ENCODE assay signal across 26 mouse cellular contexts in genomic region chr7:138514171-138514570, GRCm38 (mm10).
"Had no signal": no experiment of that assay in that cellular context is flagged by ENCODE, and none has a peak within 500 bp of the region (broad histone marks: within the 10 kb centered on the region; RNA-seq: fewer than 3 reads in every experiment).

No protein-coding gene starts in this region.

- ATAC-seq: hindbrain, embryonic 16.5 days; inflammation-experienced regulatory T-cells, adult 6 months; intestine, embryonic 15.5 days; intestine, postnatal 0 days; liver, postnatal 0 days had no signal

- H3K9me3 ChIP-seq: heart, embryonic 10.5 days; heart, embryonic 12.5 days; hindbrain, embryonic 10.5 days; hindbrain, embryonic 12.5 days; intestine, embryonic 15.5 days; limb, embryonic 10.5 days; limb, embryonic 12.5 days; liver, embryonic 15.5 days had no signal

- H3K4me1 ChIP-seq: heart, embryonic 10.5 days; heart, embryonic 12.5 days; hindbrain, embryonic 10.5 days; hindbrain, embryonic 12.5 days; intestine, embryonic 15.5 days; limb, embryonic 10.5 days; limb, embryonic 12.5 days; liver, embryonic 13.5 days; liver, embryonic 15.5 days had no signal

- H3K27me3 ChIP-seq: heart, embryonic 12.5 days; hindbrain, embryonic 12.5 days; intestine, embryonic 15.5 days; limb, embryonic 12.5 days; liver, embryonic 13.5 days; liver, embryonic 15.5 days had no signal

- H3K27ac ChIP-seq: gastrocnemius, adult 2 months; heart, embryonic 10.5 days; hindbrain, embryonic 10.5 days; hindbrain, embryonic 12.5 days; hindbrain, embryonic 14.5 days; intestine, embryonic 15.5 days; layer of hippocampus, adult 2 months; left cerebral cortex, adult 2 months; limb, embryonic 10.5 days; limb, embryonic 12.5 days; liver, embryonic 13.5 days; liver, embryonic 15.5 days had no signal

- H3K36me3 ChIP-seq: heart, embryonic 10.5 days; heart, embryonic 12.5 days; hindbrain, embryonic 10.5 days; hindbrain, embryonic 12.5 days; intestine, embryonic 15.5 days; limb, embryonic 10.5 days; limb, embryonic 12.5 days; liver, embryonic 13.5 days; liver, embryonic 15.5 days had no signal

- H3K4me3 ChIP-seq: gastrocnemius, adult 2 months; heart, embryonic 10.5 days; heart, embryonic 12.5 days; hindbrain, embryonic 10.5 days; hindbrain, embryonic 12.5 days; intestine, embryonic 15.5 days; layer of hippocampus, adult 2 months; left cerebral cortex, adult 2 months; limb, embryonic 10.5 days; limb, embryonic 12.5 days; liver, embryonic 13.5 days; liver, embryonic 15.5 days had no signal

- H3K4me2 ChIP-seq: heart, embryonic 12.5 days; hindbrain, embryonic 12.5 days; hindbrain, embryonic 14.5 days; intestine, embryonic 15.5 days; limb, embryonic 12.5 days; liver, embryonic 11.5 days; liver, embryonic 13.5 days; liver, embryonic 15.5 days had no signal

- H3K9ac ChIP-seq: heart, embryonic 12.5 days; hindbrain, embryonic 12.5 days; hindbrain, embryonic 14.5 days; intestine, embryonic 15.5 days; limb, embryonic 12.5 days; liver, embryonic 13.5 days; liver, embryonic 15.5 days; liver, postnatal 0 days had no signal

- DNase-seq: gastrocnemius, adult 2 months; gastrocnemius, postnatal 10 days; gastrocnemius, postnatal 25 days; heart, adult 18-20 months; heart, postnatal 10 days; heart, postnatal 4 days; kidney, postnatal 14 days; kidney, postnatal 4 days; liver; liver, embryonic 13.5 days; liver, postnatal 0 days had no signal
